Mouse (Mus musculus) T-helper 1 cell (primary cell): ENCODE data around the gene Arhgef18.

Source experiments
- in situ Hi-C: fragments of 300-600 bp; cut with MboI, MseI; formaldehyde crosslinking; loops from one replicate; pipeline ENCODE4 v1.15.1; 2025; ENCODE audit warnings: high pct_unique_total_duplicates

Arhgef18 gene

DNA sequence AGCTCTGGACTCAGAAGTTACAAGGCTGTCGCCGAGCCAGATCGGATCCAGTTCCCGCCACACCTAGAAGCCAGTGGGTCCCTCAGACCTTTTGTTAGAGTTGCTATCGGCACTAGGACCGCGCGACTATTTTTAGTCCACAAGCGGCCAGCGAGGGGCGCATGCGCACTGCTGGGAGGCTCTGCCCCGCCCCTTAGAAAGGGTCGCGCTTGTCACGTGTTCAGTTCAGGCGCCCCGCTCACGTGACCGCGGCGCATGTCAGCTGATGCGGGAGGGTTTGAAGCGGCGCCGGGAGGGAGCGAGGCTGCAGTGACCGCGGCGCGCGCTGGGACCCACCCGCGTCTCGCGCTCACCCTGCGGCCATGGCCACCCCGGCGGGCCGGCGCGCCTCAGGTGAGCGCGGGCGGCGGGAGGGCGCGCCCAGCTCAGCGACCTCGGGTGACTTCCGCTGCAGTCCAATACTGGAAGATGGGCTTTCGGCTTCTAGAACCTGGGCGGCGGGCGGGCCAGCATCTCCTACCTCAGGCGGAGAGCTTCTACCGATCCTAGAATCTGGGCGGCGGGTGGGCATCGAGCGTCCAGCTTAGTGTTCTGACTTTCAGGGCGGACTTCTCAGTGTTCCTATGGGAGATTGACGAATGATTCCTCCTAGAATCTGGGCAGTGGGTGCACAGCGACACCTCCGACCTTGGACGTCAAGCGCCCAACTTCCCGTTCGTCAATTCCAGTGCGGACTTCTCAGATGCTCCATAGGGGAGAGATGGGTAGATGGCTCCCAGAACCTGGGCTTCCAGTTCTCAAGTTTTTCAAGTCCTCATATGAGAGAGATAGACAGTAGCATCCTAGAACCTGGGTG is 107.7 kb downstream of the Arhgef18 start, which contains the start of gene Mcoln1:
Gene Mcoln1, plus strand, starts transcription at position 223 of the 856 bp plus-strand sequence.
- in situ Hi-C loops, result no loop called here

DNA sequence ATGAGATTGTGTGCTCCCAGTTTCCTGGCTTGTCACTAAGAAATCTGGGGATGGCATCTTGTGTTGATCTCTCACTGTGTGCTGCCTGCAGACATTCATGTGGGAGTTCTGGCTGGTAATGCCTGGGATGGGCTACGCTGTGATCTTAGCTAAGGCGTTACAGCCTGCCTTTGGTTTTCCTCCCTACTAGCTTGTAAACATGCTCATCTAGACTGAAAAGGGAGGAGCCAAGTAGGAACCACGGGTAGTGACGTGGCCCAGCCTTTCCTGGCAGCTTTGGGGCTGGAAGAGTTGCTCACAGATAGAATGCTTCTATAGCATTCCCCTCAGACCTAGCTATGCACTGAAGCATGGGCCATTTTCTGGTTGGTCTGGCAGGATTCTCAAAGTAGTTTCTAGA is 109.4 kb downstream of the Arhgef18 start:
- in situ Hi-C loops, result no loop called here
